Mouse (Mus musculus) kidney, postnatal 0 days (tissue): ENCODE measurements around the gene Srrm2. TPM values are rescaled to one million over a fixed set of nuclear protein-coding genes. Genes with fewer than 3 reads are reported as not detected.

ENCODE experiments used
- ATAC-seq: fragments of 200-750 bp; cut with Nextera tagmentation; replicated peaks from 2 replicates; pipeline ENCODE4 v1.8.0; 2017; ENCODE audit warnings: low read depth, moderate number of reproducible peaks, moderate TSS enrichment, moderate library complexity; ENCODE audit not compliant: low FRiP score
- DNase-seq: peaks from one replicate; pipeline ENCODE4 v3.0.0-alpha.2; 2016; ENCODE audit warnings: low spot score
- H3K27ac ChIP-seq: fragments of 300-500 bp; sonication (generic); 2 replicates; pipeline ENCODE4 v1.5.1; 2014; ENCODE audit warnings: mild to moderate bottlenecking
- H3K27me3 ChIP-seq: fragments of 300-500 bp; sonication (generic); 2 replicates; pipeline ENCODE4 v1.6.1; 2014; ENCODE audit warnings: low read length, mixed read lengths; ENCODE audit not compliant: insufficient read depth
- H3K36me3 ChIP-seq: fragments of 300-500 bp; sonication (generic); 2 replicates; pipeline ENCODE4 v1.6.1; 2014; ENCODE audit warnings: low read length, mixed read lengths; ENCODE audit not compliant: insufficient read depth
- H3K4me1 ChIP-seq: fragments of 300-500 bp; sonication (generic); replicated peaks from 2 replicates; pipeline ENCODE4 v1.6.1; 2014; ENCODE audit warnings: antibody characterized with exemption, low read length, mixed read lengths; ENCODE audit not compliant: insufficient read depth
- H3K4me2 ChIP-seq: fragments of 300-500 bp; sonication (generic); 2 replicates; pipeline ENCODE4 v1.6.1; 2014; ENCODE audit warnings: mild to moderate bottlenecking, low read length, moderate library complexity, mixed read lengths
- H3K4me3 ChIP-seq: fragments of 300-500 bp; sonication (generic); replicated peaks from 2 replicates; pipeline ENCODE4 v1.5.1; 2014; ENCODE audit warnings: low read depth, low read length
- H3K9ac ChIP-seq: fragments of 300-500 bp; sonication (generic); 2 replicates; pipeline ENCODE4 v1.6.1; 2014; ENCODE audit warnings: low read depth, low read length
- H3K9me3 ChIP-seq: fragments of 300-500 bp; sonication (generic); replicated peaks from 2 replicates; pipeline ENCODE4 v1.6.1; 2016; ENCODE audit warnings: low read length, inconsistent platforms, mixed read lengths
- CTCF ChIP-seq: IDR thresholded peaks from 2 replicates; pipeline ENCODE4 v1.5.1; 2016; ENCODE audit warnings: antibody characterized with exemption, low read depth, mild to moderate bottlenecking, moderate library complexity
- WGBS: fragments of 180-500 bp; shearing (Covaris S2); extraction: QIAGEN DNeasy Blood & Tissue Kit; methylation state at CpG from one replicate; pipeline ENCODE4 v1.1.7; 2014; 5-methylcytosine and 5-hydroxymethylcytosine counted together
- microRNA-seq: library from miRNA; unstranded; fragments of <30 nt; microRNA quantifications from one replicate; pipeline ENCODE4, GENCODE M21; 2016
- polyA plus RNA-seq: library from polyadenylated mRNA; unstranded; fragments of >200 nt; fragmentation: Nextera tagmentation; extraction: Ambion mirVana; gene quantifications from 2 replicates; pipeline ENCODE4 v1.2.1, GENCODE M21; 2015

Srrm2 gene
- polyA plus RNA-seq, 1 experiment from 2014 or later, result 304 TPM

- Histone ChIP-seq H3K36me3 (no peaks in the 10 kb centered on the region), H3K27me3 (no peaks in the 10 kb centered on the region), H3K9ac (no peak overlapping the region), H3K4me1 (no peaks in the 10 kb centered on the region), H3K4me2 (no peak overlapping the region), H3K27ac (no peak overlapping the region), H3K9me3 (no peaks in the 10 kb centered on the region), H3K4me3 (no peak overlapping the region)
- ATAC-seq (no peak), DNase-seq (no peak)
- WGBS, result 86% methylated on average over 10 of the region's 10 CpGs
- no peak for TF ChIP-seq CTCF
Observed at GRCm38 (mm10) chr17:23854229-23854765, 64.0 kb downstream of the Srrm2 start.

- Histone ChIP-seq H3K4me1 (no peaks in the 10 kb centered on the region), H3K36me3 (no peaks in the 10 kb centered on the region), H3K4me2 (no peak overlapping the region), H3K9me3 (no peaks in the 10 kb centered on the region), H3K4me3 (no peak overlapping the region), H3K9ac (no peak overlapping the region), H3K27me3 (no peaks in the 10 kb centered on the region), H3K27ac (no peak overlapping the region)
- TF ChIP-seq CTCF, result no peak
- DNase-seq (no peak), ATAC-seq (no peak)
- 71% methylated on average over 6 of the region's 6 CpGs for WGBS
Observed at GRCm38 (mm10) chr17:23857193-23857592, 66.9 kb downstream of the Srrm2 start.

- H3K4me2 ChIP-seq, result no peak overlapping the region
- no peaks in the 10 kb centered on the region for H3K4me1 ChIP-seq
- H3K9me3 ChIP-seq, result no peaks in the 10 kb centered on the region
- ATAC-seq, result no peak
- H3K36me3 ChIP-seq, result no peaks in the 10 kb centered on the region
- no peak overlapping the region for H3K9ac ChIP-seq
- DNase-seq, result no peak
- 84% methylated on average over 2 of the region's 2 CpGs for WGBS
- H3K4me3 ChIP-seq, result no peak overlapping the region
- no peak for TF ChIP-seq CTCF
- H3K27ac ChIP-seq, result no peak overlapping the region
- H3K27me3 ChIP-seq, result no peaks in the 10 kb centered on the region
Observed at GRCm38 (mm10) chr17:23857913-23858312, 67.6 kb downstream of the Srrm2 start.

- no peaks in the 10 kb centered on the region for H3K36me3 ChIP-seq
- 92% methylated on average over 4 of the region's 4 CpGs for WGBS
- H3K4me2 ChIP-seq, result no peak overlapping the region
- ATAC-seq (no peak), DNase-seq (no peak)
- no peak overlapping the region for H3K27ac ChIP-seq
- no peak for TF ChIP-seq CTCF
- H3K9me3 ChIP-seq, result no peaks in the 10 kb centered on the region
- no peaks in the 10 kb centered on the region for H3K27me3 ChIP-seq
- H3K4me3 ChIP-seq, result no peak overlapping the region
- H3K4me1 ChIP-seq, result no peaks in the 10 kb centered on the region
- H3K9ac ChIP-seq, result no peak overlapping the region
Observed at GRCm38 (mm10) chr17:23862926-23863325, 72.6 kb downstream of the Srrm2 start.

- ATAC-seq, result no peak
- Histone ChIP-seq H3K27me3 (no peaks in the 10 kb centered on the region), H3K4me3 (no peak within 1 kb of the TSS), H3K4me1 (no peaks in the 10 kb centered on the region), H3K9ac (no peak within 1 kb of the TSS), H3K36me3 (no peaks in the 10 kb centered on the region), H3K9me3 (no peaks in the 10 kb centered on the region), H3K4me2 (no peak within 1 kb of the TSS), H3K27ac (no peak within 1 kb of the TSS)
- no peak for TF ChIP-seq CTCF
- no peak for DNase-seq
- WGBS, result 85% methylated on average over 15 of the region's 15 CpGs
Observed at GRCm38 (mm10) chr17:23867756-23868155, 77.4 kb downstream of the Srrm2 start, which contains the start of gene Prss21. Gene Prss21 (plus strand): TSS chr17:23868056.

- H3K4me3 ChIP-seq, result no peak overlapping the region
- ATAC-seq (no peak), DNase-seq (no peak)
- no peaks in the 10 kb centered on the region for H3K27me3 ChIP-seq
- no peaks in the 10 kb centered on the region for H3K9me3 ChIP-seq
- no peak overlapping the region for H3K27ac ChIP-seq
- no peaks in the 10 kb centered on the region for H3K4me1 ChIP-seq
- H3K4me2 ChIP-seq, result no peak overlapping the region
- WGBS, result 85% methylated on average over 11 of the region's 11 CpGs
- H3K9ac ChIP-seq, result no peak overlapping the region
- H3K36me3 ChIP-seq, result no peaks in the 10 kb centered on the region
- no peak for TF ChIP-seq CTCF
Observed at GRCm38 (mm10) chr17:23868513-23868912, 78.2 kb downstream of the Srrm2 start.

Small RNA genes within 50 kb of the gene (microRNA-seq; reads per million reads assigned to microRNA genes)
- not detected for gene Mir5125

Other genes starting within 250 kb of the Srrm2 start
- 16.8 and 19.1 TPM in 2 replicates for gene Zfp213, start 226.3 kb upstream of the Srrm2 start, polyA plus RNA-seq
- 12.6 and 14.3 TPM in 2 replicates for gene Zfp13, start 191.0 kb upstream of the Srrm2 start, polyA plus RNA-seq
- gene Zscan10, start 189.7 kb upstream of the Srrm2 start, polyA plus RNA-seq, result not detected in 2 replicates
- gene Mmp25, start 145.3 kb upstream of the Srrm2 start, polyA plus RNA-seq, result 0.66 and 0.92 TPM in 2 replicates
- 2.1 and 2.4 TPM in 2 replicates for gene Bicdl2, start 130.0 kb upstream of the Srrm2 start, polyA plus RNA-seq
- gene Hcfc1r1, start 116.9 kb upstream of the Srrm2 start, polyA plus RNA-seq, result 116 and 120 TPM in 2 replicates
- 32.3 and 35.5 TPM in 2 replicates for gene Thoc6, start 116.7 kb upstream of the Srrm2 start, polyA plus RNA-seq
- 47.0 and 50.0 TPM in 2 replicates for gene Tnfrsf12a, start 113.1 kb upstream of the Srrm2 start, polyA plus RNA-seq
- gene Cldn6, start 111.3 kb upstream of the Srrm2 start, polyA plus RNA-seq, result 131 and 155 TPM in 2 replicates
- 41.2 and 41.8 TPM in 2 replicates for gene Cldn9, start 106.5 kb upstream of the Srrm2 start, polyA plus RNA-seq
- 0.05 and 0.30 TPM in 2 replicates for gene 1520401A03Rik, start 67.7 kb upstream of the Srrm2 start, polyA plus RNA-seq
- gene Pkmyt1, start 64.2 kb upstream of the Srrm2 start, polyA plus RNA-seq, result 21.1 and 24.5 TPM in 2 replicates
- 16.0 and 17.9 TPM in 2 replicates for gene Paqr4, start 49.7 kb upstream of the Srrm2 start, polyA plus RNA-seq
- gene Kremen2, start 44.7 kb upstream of the Srrm2 start, polyA plus RNA-seq, result 0.29 and 0.52 TPM in 2 replicates
- gene Flywch1, start 18.9 kb upstream of the Srrm2 start, polyA plus RNA-seq, result 74.6 and 74.7 TPM in 2 replicates
- 40.9 and 46.8 TPM in 2 replicates for gene Flywch2, start 4.5 kb upstream of the Srrm2 start, polyA plus RNA-seq
- gene Elob, start 38.6 kb downstream of the Srrm2 start, polyA plus RNA-seq, result 1,058 and 1,143 TPM in 2 replicates
- gene Prss33, start 45.5 kb downstream of the Srrm2 start, polyA plus RNA-seq, result 0.11 TPM in 1 of 2 replicates, not detected in the other
- gene Prss32, start 53.3 kb downstream of the Srrm2 start, polyA plus RNA-seq, result not detected in 2 replicates
- 2.8 and 3.1 TPM in 2 replicates for gene Prss41, start 53.6 kb downstream of the Srrm2 start, polyA plus RNA-seq
- gene Prss21, start 77.5 kb downstream of the Srrm2 start, polyA plus RNA-seq, result not detected in 2 replicates
- gene Dcpp1, start 90.3 kb downstream of the Srrm2 start, polyA plus RNA-seq, result not detected in 2 replicates
- gene Dcpp2, start 90.3 kb downstream of the Srrm2 start, polyA plus RNA-seq, result not detected in 2 replicates
- not detected in 2 replicates for gene Dcpp3, start 126.9 kb downstream of the Srrm2 start, polyA plus RNA-seq
- gene Sbp, start 151.1 kb downstream of the Srrm2 start, polyA plus RNA-seq, result not detected in 2 replicates
- not detected in 2 replicates for gene Sbpl, start 164.7 kb downstream of the Srrm2 start, polyA plus RNA-seq
- gene Prss30, start 190.0 kb downstream of the Srrm2 start, polyA plus RNA-seq, result 0.18 and 0.25 TPM in 2 replicates
- gene Prss22, start 207.6 kb downstream of the Srrm2 start, polyA plus RNA-seq, result 0.43 and 0.72 TPM in 2 replicates
- gene Prss27, start 247.6 kb downstream of the Srrm2 start, polyA plus RNA-seq, result 0.68 and 0.78 TPM in 2 replicates